14 mouse cellular contexts compared by ENCODE assay signal in genomic region chr9:50721061-50721460, GRCm38 (mm10). TPM values are rescaled to one million over a fixed set of nuclear protein-coding genes. Genes with fewer than 3 reads are reported as not detected.
DNase-seq lines count a peak whose midpoint lies in the region; ATAC-seq and TF ChIP-seq lines count a peak whose summit lies in the region.
"Had no signal": no experiment of that assay in that cellular context is flagged by ENCODE, and none has a peak within 500 bp of the region (broad histone marks: within the 10 kb centered on the region; RNA-seq: fewer than 3 reads in every experiment).

No protein-coding gene starts in this region.

- no peak for TF ChIP-seq CTCF in kidney, adult 2 months (conservative IDR thresholded peaks at IDR 0.05; ENCODE audit: insufficient read depth, insufficient read length, low read depth, low read length)
- TF ChIP-seq CTCF in forebrain, postnatal 0 days (IDR thresholded peaks at IDR 0.05; ENCODE audit: low read depth), result no peak

- DNase-seq in forebrain, embryonic 14.5 days (ENCODE audit: low spot score), result no peak
- DNase-seq in kidney, adult 2 months, result no peak
- DNase-seq in ES-CJ7 (ENCODE audit: low read depth, low spot score), result peak; percentile 44
- peak; percentile 29 for DNase-seq in adrenal gland, postnatal 25 days
- DNase-seq in ovary, postnatal 36 days (ENCODE audit: low spot score), result no peak
- DNase-seq in forebrain, postnatal 0 days, result no peak
- DNase-seq: cerebellum, adult 9-10 months had no signal

- no peak overlapping the region for H3K4me2 ChIP-seq in forebrain, embryonic 14.5 days (ENCODE audit: low read length)
- no peak overlapping the region for H3K4me2 ChIP-seq in forebrain, embryonic 13.5 days
- peak overlapping the region; percentile 22; the same call in 1 of the 2 replicates for H3K4me2 ChIP-seq in kidney, embryonic 16.5 days (replicated peaks; ENCODE audit: low read depth, low read length)
- no peak overlapping the region for H3K4me2 ChIP-seq in forebrain, postnatal 0 days (ENCODE audit: low read depth)
- H3K4me2 ChIP-seq: heart, embryonic 15.5 days; liver, embryonic 15.5 days had no signal

- H3K27me3 ChIP-seq in forebrain, embryonic 14.5 days (replicated peaks; ENCODE audit: control insufficient read depth, insufficient read depth, low read length), result no peaks in the 10 kb centered on the region
- no peaks in the 10 kb centered on the region for H3K27me3 ChIP-seq in forebrain, embryonic 13.5 days
- H3K27me3 ChIP-seq in kidney, embryonic 16.5 days (ENCODE audit: insufficient read depth, low read length), result no peaks in the 10 kb centered on the region
- H3K27me3 ChIP-seq in kidney, adult 2 months (replicated peaks; ENCODE audit: control insufficient read depth, insufficient read depth, low read length), result no peaks in the 10 kb centered on the region
- no peaks in the 10 kb centered on the region for H3K27me3 ChIP-seq in forebrain, postnatal 0 days (ENCODE audit: insufficient read depth, low read length)
- H3K27me3 ChIP-seq: heart, embryonic 15.5 days had no signal

- 53% methylated on average over 12 of the region's 12 CpGs for WGBS in forebrain, embryonic 14.5 days
- 52% methylated on average over 12 of the region's 12 CpGs for WGBS in forebrain, embryonic 13.5 days
- WGBS in kidney, embryonic 16.5 days, result 14% methylated on average over 12 of the region's 12 CpGs
- WGBS in kidney, adult 2 months, result 37% methylated on average over 12 of the region's 12 CpGs
- WGBS in forebrain, postnatal 0 days, result 59% methylated on average over 12 of the region's 12 CpGs

- H3K4me3 ChIP-seq in forebrain, embryonic 14.5 days (ENCODE audit: low read depth, low read length), result no peak overlapping the region
- no peak overlapping the region for H3K4me3 ChIP-seq in forebrain, embryonic 13.5 days
- no peak overlapping the region for H3K4me3 ChIP-seq in kidney, embryonic 16.5 days (ENCODE audit: low read length)
- H3K4me3 ChIP-seq in kidney, adult 2 months (ENCODE audit: insufficient read depth, low read depth, low read length), result no peak overlapping the region
- no peak overlapping the region for H3K4me3 ChIP-seq in forebrain, postnatal 0 days (ENCODE audit: low read depth, low read length)
- H3K4me3 ChIP-seq: heart, embryonic 15.5 days; liver, embryonic 15.5 days; megakaryocyte, embryonic 14.5 days had no signal

- no peak overlapping the region for H3K27ac ChIP-seq in forebrain, embryonic 14.5 days (ENCODE audit: low read depth, low read length)
- H3K27ac ChIP-seq in forebrain, embryonic 13.5 days, result no peak overlapping the region
- no peak overlapping the region for H3K27ac ChIP-seq in kidney, embryonic 16.5 days (ENCODE audit: low read length)
- no peak overlapping the region for H3K27ac ChIP-seq in kidney, adult 2 months (ENCODE audit: insufficient read depth, low read depth, low read length)
- H3K27ac ChIP-seq in forebrain, postnatal 0 days (ENCODE audit: low read depth, low read length), result no peak overlapping the region
- H3K27ac ChIP-seq: liver, embryonic 15.5 days; stomach, postnatal 0 days had no signal

- no peaks in the 10 kb centered on the region for H3K36me3 ChIP-seq in forebrain, embryonic 14.5 days (ENCODE audit: control insufficient read depth, insufficient read depth, low read length)
- peaks cover 8% of the 10 kb centered on the region; the same call in 1 of the 2 replicates for H3K36me3 ChIP-seq in forebrain, embryonic 13.5 days (ENCODE audit: poor library complexity, severe bottlenecking)
- no peaks in the 10 kb centered on the region for H3K36me3 ChIP-seq in kidney, embryonic 16.5 days (ENCODE audit: insufficient read depth, low read length)
- no peaks in the 10 kb centered on the region for H3K36me3 ChIP-seq in kidney, adult 2 months (ENCODE audit: control insufficient read depth, insufficient read depth, low read length)
- H3K36me3 ChIP-seq in forebrain, postnatal 0 days (ENCODE audit: insufficient read depth), result no peaks in the 10 kb centered on the region
- H3K36me3 ChIP-seq: heart, embryonic 15.5 days; liver, embryonic 15.5 days had no signal

- no peaks in the 10 kb centered on the region for H3K9me3 ChIP-seq in forebrain, embryonic 14.5 days (replicated peaks; ENCODE audit: control insufficient read depth, low read length)
- H3K9me3 ChIP-seq in forebrain, embryonic 13.5 days (replicated peaks), result no peaks in the 10 kb centered on the region; the same call in 1 of the 2 replicates
- H3K9me3 ChIP-seq in kidney, embryonic 16.5 days (ENCODE audit: low read length), result no peaks in the 10 kb centered on the region
- H3K9me3 ChIP-seq in forebrain, postnatal 0 days (ENCODE audit: low read length), result no peaks in the 10 kb centered on the region
- H3K9me3 ChIP-seq: heart, embryonic 15.5 days; liver, embryonic 15.5 days; megakaryocyte, embryonic 14.5 days had no signal

- no peak for TF ChIP-seq POLR2A in kidney, adult 2 months (IDR thresholded peaks at IDR 0.05; ENCODE audit: low read depth, low read length)

- 0 out of 2 replicates have a peak overlapping the region, but pooled peaks have one; percentile 8 for H3K9ac ChIP-seq in forebrain, embryonic 14.5 days (ENCODE audit: low read length)
- H3K9ac ChIP-seq in forebrain, embryonic 13.5 days, result no peak overlapping the region
- no peak overlapping the region for H3K9ac ChIP-seq in kidney, embryonic 16.5 days (replicated peaks; ENCODE audit: low read length)
- no peak overlapping the region for H3K9ac ChIP-seq in forebrain, postnatal 0 days
- H3K9ac ChIP-seq: heart, embryonic 15.5 days; liver, embryonic 15.5 days had no signal

- H3K4me1 ChIP-seq in forebrain, embryonic 14.5 days (ENCODE audit: control insufficient read depth, insufficient read depth, low read length), result peaks cover 26% of the 10 kb centered on the region
- H3K4me1 ChIP-seq in forebrain, embryonic 13.5 days, result peaks cover 46% of the 10 kb centered on the region
- H3K4me1 ChIP-seq in kidney, embryonic 16.5 days (ENCODE audit: insufficient read depth, low read length), result peaks cover 8% of the 10 kb centered on the region
- peaks cover 3% of the 10 kb centered on the region; the same call in 1 of the 2 replicates for H3K4me1 ChIP-seq in kidney, adult 2 months (ENCODE audit: control insufficient read depth, insufficient read depth, low read length)
- peaks cover 18% of the 10 kb centered on the region; the same call in 1 of the 2 replicates for H3K4me1 ChIP-seq in forebrain, postnatal 0 days (ENCODE audit: insufficient read depth)
- H3K4me1 ChIP-seq: liver, embryonic 15.5 days had no signal

- no peak for ATAC-seq in forebrain, embryonic 14.5 days
- ATAC-seq in forebrain, embryonic 13.5 days, result no peak
- ATAC-seq in kidney, embryonic 16.5 days (ENCODE audit: low FRiP score, low TSS enrichment), result no peak
- no peak for ATAC-seq in forebrain, postnatal 0 days
- ATAC-seq: CD4-positive, CD25-positive, alpha-beta regulatory T cell, adult 4 months had no signal

RNA-seq across cellular contexts. Expression of gene Dixdc1, which starts 18.3 kb away (rescaled TPM):
- 21.6 and 27.1 TPM in 2 replicates for polyA plus RNA-seq in forebrain, embryonic 14.5 days (2014; fragmentation: Nextera tagmentation; extraction: Ambion mirVana)
- polyA plus RNA-seq in forebrain, embryonic 13.5 days (2015; fragmentation: Nextera tagmentation; extraction: Ambion mirVana), result 20.2 and 21.4 TPM in 2 replicates
- 7.7 and 8.6 TPM in 2 replicates for polyA plus RNA-seq in kidney, embryonic 16.5 days (2015; fragmentation: Nextera tagmentation; extraction: Ambion mirVana)
- polyA plus RNA-seq in kidney, adult 2 months (2012; rRNA removed), result 4.6 and 5.3 TPM in 2 replicates
- 8.1 and 8.4 TPM in 2 replicates for total RNA-seq in adrenal gland, postnatal 25 days (2021)
- 54.3 and 59.9 TPM in 2 replicates for total RNA-seq in forebrain, postnatal 0 days (2014; rRNA removed)
- polyA plus RNA-seq in forebrain, postnatal 0 days (2015; fragmentation: Nextera tagmentation; extraction: Ambion mirVana), result 17.1 and 26.8 TPM in 2 replicates

RNA-seq across cellular contexts. Expression of gene 2310030G06Rik, which starts 25.3 kb away (rescaled TPM):
- 1.0 and 1.1 TPM in 2 replicates for polyA plus RNA-seq in forebrain, embryonic 14.5 days (2014; fragmentation: Nextera tagmentation; extraction: Ambion mirVana)
- polyA plus RNA-seq in forebrain, embryonic 13.5 days (2015; fragmentation: Nextera tagmentation; extraction: Ambion mirVana), result 1.0 and 1.2 TPM in 2 replicates
- 12.4 and 13.3 TPM in 2 replicates for polyA plus RNA-seq in kidney, embryonic 16.5 days (2015; fragmentation: Nextera tagmentation; extraction: Ambion mirVana)
- 39.0 and 41.1 TPM in 2 replicates for polyA plus RNA-seq in kidney, adult 2 months (2012; rRNA removed)
- 3.0 and 6.0 TPM in 2 replicates for total RNA-seq in adrenal gland, postnatal 25 days (2021)
- total RNA-seq in forebrain, postnatal 0 days (2014; rRNA removed), result 1.7 and 2.0 TPM in 2 replicates
- polyA plus RNA-seq in forebrain, postnatal 0 days (2015; fragmentation: Nextera tagmentation; extraction: Ambion mirVana), result 3.2 and 3.8 TPM in 2 replicates
- polyA plus RNA-seq: CD4-positive, CD25-positive, alpha-beta regulatory T cell, adult 4 months had no signal

RNA-seq across cellular contexts. Expression of gene Cryab, which starts 30.1 kb away (rescaled TPM):
- 9.7 and 12.6 TPM in 2 replicates for polyA plus RNA-seq in forebrain, embryonic 14.5 days (2014; fragmentation: Nextera tagmentation; extraction: Ambion mirVana)
- polyA plus RNA-seq in forebrain, embryonic 13.5 days (2015; fragmentation: Nextera tagmentation; extraction: Ambion mirVana), result 4.7 and 6.5 TPM in 2 replicates
- 54.3 and 57.4 TPM in 2 replicates for polyA plus RNA-seq in kidney, embryonic 16.5 days (2015; fragmentation: Nextera tagmentation; extraction: Ambion mirVana)
- 548 and 676 TPM in 2 replicates for polyA plus RNA-seq in kidney, adult 2 months (2012; rRNA removed)
- 21.0 and 21.2 TPM in 2 replicates for total RNA-seq in adrenal gland, postnatal 25 days (2021)
- total RNA-seq in forebrain, postnatal 0 days (2014; rRNA removed), result 8.8 and 11.5 TPM in 2 replicates
- polyA plus RNA-seq in forebrain, postnatal 0 days (2015; fragmentation: Nextera tagmentation; extraction: Ambion mirVana), result 29.9 and 31.2 TPM in 2 replicates
- polyA plus RNA-seq: CD4-positive, CD25-positive, alpha-beta regulatory T cell, adult 4 months had no signal

RNA-seq across cellular contexts. Expression of gene Hspb2, which starts 31.1 kb away (rescaled TPM):
- polyA plus RNA-seq in forebrain, embryonic 14.5 days (2014; fragmentation: Nextera tagmentation; extraction: Ambion mirVana), result 0.70 TPM in 1 of 2 replicates, not detected in the other
- not detected in 2 replicates for polyA plus RNA-seq in forebrain, embryonic 13.5 days (2015; fragmentation: Nextera tagmentation; extraction: Ambion mirVana)
- polyA plus RNA-seq in kidney, embryonic 16.5 days (2015; fragmentation: Nextera tagmentation; extraction: Ambion mirVana), result 5.2 and 6.0 TPM in 2 replicates
- polyA plus RNA-seq in kidney, adult 2 months (2012; rRNA removed), result 20.0 and 21.1 TPM in 2 replicates
- 2.0 and 2.9 TPM in 2 replicates for total RNA-seq in adrenal gland, postnatal 25 days (2021)
- 0.23 and 0.52 TPM in 2 replicates for total RNA-seq in forebrain, postnatal 0 days (2014; rRNA removed)
- polyA plus RNA-seq in forebrain, postnatal 0 days (2015; fragmentation: Nextera tagmentation; extraction: Ambion mirVana), result 0.98 and 2.2 TPM in 2 replicates
- polyA plus RNA-seq: CD4-positive, CD25-positive, alpha-beta regulatory T cell, adult 4 months had no signal

RNA-seq across cellular contexts. Expression of gene Fdxacb1, which starts 47.0 kb away (rescaled TPM):
- polyA plus RNA-seq in forebrain, embryonic 14.5 days (2014; fragmentation: Nextera tagmentation; extraction: Ambion mirVana), result 10.0 and 10.1 TPM in 2 replicates
- 10.9 and 12.3 TPM in 2 replicates for polyA plus RNA-seq in forebrain, embryonic 13.5 days (2015; fragmentation: Nextera tagmentation; extraction: Ambion mirVana)
- 13.0 and 13.1 TPM in 2 replicates for polyA plus RNA-seq in kidney, embryonic 16.5 days (2015; fragmentation: Nextera tagmentation; extraction: Ambion mirVana)
- 3.6 and 4.3 TPM in 2 replicates for polyA plus RNA-seq in kidney, adult 2 months (2012; rRNA removed)
- total RNA-seq in adrenal gland, postnatal 25 days (2021), result 8.2 and 9.0 TPM in 2 replicates
- total RNA-seq in forebrain, postnatal 0 days (2014; rRNA removed), result 9.6 and 19.1 TPM in 2 replicates
- 9.3 and 10.4 TPM in 2 replicates for polyA plus RNA-seq in forebrain, postnatal 0 days (2015; fragmentation: Nextera tagmentation; extraction: Ambion mirVana)

Comparison
In these comparisons a context has a peak if more than half of its experiments do, and no peak if none do; other contexts are left out.
1. DNase-seq: peak in ES-CJ7 (single experiment) and adrenal gland, postnatal 25 days (single experiment); none in forebrain, embryonic 14.5 days (single experiment), kidney, adult 2 months (single experiment), ovary, postnatal 36 days (single experiment) and forebrain, postnatal 0 days (single experiment).